In the genomic region with DNA sequence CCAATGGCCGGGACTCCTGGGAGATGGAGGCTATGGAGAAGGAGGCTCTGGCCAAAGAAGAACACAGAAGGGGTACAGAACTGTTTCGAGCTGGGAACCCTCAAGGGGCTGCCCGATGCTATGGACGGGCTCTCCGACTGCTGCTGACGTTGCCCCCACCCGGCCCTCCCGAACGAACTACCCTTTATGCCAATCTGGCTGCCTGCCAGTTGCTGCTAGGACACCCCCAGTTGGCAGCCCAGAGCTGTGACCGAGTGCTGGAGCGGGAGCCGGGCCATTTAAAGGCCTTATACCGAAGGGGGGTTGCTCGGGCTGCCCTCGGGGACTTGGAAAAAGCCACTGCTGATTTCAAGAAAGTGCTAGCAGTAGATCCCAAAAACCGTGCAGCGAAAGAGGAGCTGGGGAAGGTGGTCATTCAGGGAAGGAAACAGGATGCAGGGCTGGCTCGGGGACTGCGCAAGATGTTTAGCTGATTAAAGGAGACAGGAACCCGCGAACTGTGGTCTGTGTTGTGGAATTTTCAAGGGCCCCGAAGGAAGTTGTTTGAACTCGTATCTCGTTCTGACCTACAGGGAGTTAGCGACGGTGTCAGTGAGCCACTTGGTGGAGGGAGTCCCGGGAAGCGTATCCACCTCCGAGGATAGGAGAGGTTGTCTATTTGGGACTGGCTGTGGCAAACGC, we compare ENCODE assay signal across 7 mouse cellular contexts. TPM values are rescaled to one million over a fixed set of nuclear protein-coding genes. Genes with fewer than 3 reads are reported as not detected.
DNase-seq lines count a peak whose midpoint lies in the region; ATAC-seq and TF ChIP-seq lines count a peak whose summit lies in the region.

No protein-coding gene starts in this region.

- H3K4me1 ChIP-seq in kidney, embryonic 16.5 days (ENCODE audit: insufficient read depth, low read length): peaks cover 28% of the 10 kb centered on the region
- H3K4me1 ChIP-seq in forebrain, postnatal 0 days (ENCODE audit: insufficient read depth): peaks cover 17% of the 10 kb centered on the region
- peaks cover 20% of the 10 kb centered on the region for H3K4me1 ChIP-seq in midbrain, embryonic 14.5 days (ENCODE audit: control insufficient read depth, insufficient read depth, low read length)

- no peak for TF ChIP-seq CTCF in forebrain, postnatal 0 days (IDR thresholded peaks at IDR 0.05; ENCODE audit: low read depth)

- H3K9me3 ChIP-seq in kidney, embryonic 16.5 days (ENCODE audit: low read length): no peaks in the 10 kb centered on the region
- no peaks in the 10 kb centered on the region for H3K9me3 ChIP-seq in forebrain, postnatal 0 days (ENCODE audit: low read length)
- no peaks in the 10 kb centered on the region for H3K9me3 ChIP-seq in midbrain, embryonic 14.5 days (ENCODE audit: control insufficient read depth, low read length)

- no peak overlapping the region for H3K27ac ChIP-seq in kidney, embryonic 16.5 days (ENCODE audit: low read length)
- no peak overlapping the region for H3K27ac ChIP-seq in forebrain, postnatal 0 days (ENCODE audit: low read depth, low read length)
- no peak overlapping the region for H3K27ac ChIP-seq in midbrain, embryonic 14.5 days (replicated peaks; ENCODE audit: low read depth, low read length)

- no peak overlapping the region for H3K4me3 ChIP-seq in kidney, embryonic 16.5 days (ENCODE audit: low read length)
- no peak overlapping the region for H3K4me3 ChIP-seq in forebrain, postnatal 0 days (ENCODE audit: low read depth, low read length)
- no peak overlapping the region for H3K4me3 ChIP-seq in midbrain, embryonic 14.5 days (replicated peaks; ENCODE audit: low read depth, low read length)

- peaks cover 16% of the 10 kb centered on the region for H3K36me3 ChIP-seq in kidney, embryonic 16.5 days (ENCODE audit: insufficient read depth, low read length)
- peaks cover 24% of the 10 kb centered on the region for H3K36me3 ChIP-seq in forebrain, postnatal 0 days (ENCODE audit: insufficient read depth)
- peaks cover 26% of the 10 kb centered on the region for H3K36me3 ChIP-seq in midbrain, embryonic 14.5 days (ENCODE audit: control insufficient read depth, insufficient read depth, low read length)

- no peaks in the 10 kb centered on the region for H3K27me3 ChIP-seq in kidney, embryonic 16.5 days (ENCODE audit: insufficient read depth, low read length)
- no peaks in the 10 kb centered on the region for H3K27me3 ChIP-seq in forebrain, postnatal 0 days (ENCODE audit: insufficient read depth, low read length)
- H3K27me3 ChIP-seq in midbrain, embryonic 14.5 days (ENCODE audit: control insufficient read depth, insufficient read depth, low read length): no peaks in the 10 kb centered on the region

- peak overlapping the region; percentile 76 for H3K4me2 ChIP-seq in kidney, embryonic 16.5 days (replicated peaks; ENCODE audit: low read depth, low read length)
- 0 out of 2 replicates have a peak overlapping the region, but pooled peaks have one; percentile 33 for H3K4me2 ChIP-seq in forebrain, postnatal 0 days (ENCODE audit: low read depth)
- H3K4me2 ChIP-seq in midbrain, embryonic 14.5 days (ENCODE audit: low read length): peak overlapping the region; percentile 70

- H3K9ac ChIP-seq in kidney, embryonic 16.5 days (replicated peaks; ENCODE audit: low read length): no peak overlapping the region
- H3K9ac ChIP-seq in forebrain, postnatal 0 days: no peak overlapping the region
- H3K9ac ChIP-seq in midbrain, embryonic 14.5 days (replicated peaks; ENCODE audit: low read length): no peak overlapping the region

- ATAC-seq in kidney, embryonic 16.5 days (ENCODE audit: low FRiP score, low TSS enrichment): no peak
- no peak for ATAC-seq in forebrain, postnatal 0 days
- ATAC-seq in midbrain, embryonic 14.5 days (ENCODE audit: low FRiP score, low TSS enrichment): no peak

- no peak for DNase-seq in kidney, adult 11 months
- peak; percentile 77 for DNase-seq in cerebellum, adult 9-10 months
- no peak for DNase-seq in forebrain, postnatal 0 days
- no peak for DNase-seq in midbrain, embryonic 14.5 days
- no peak for DNase-seq in right cerebral cortex, adult 2 months (ENCODE audit: low spot score in 2 of 2)
- DNase-seq in urinary bladder, postnatal 4 days (ENCODE audit: low spot score in 2 of 2): no peak

- 89% methylated on average over 30 of the region's 30 CpGs for WGBS in kidney, embryonic 16.5 days
- 86% methylated on average over 30 of the region's 30 CpGs for WGBS in forebrain, postnatal 0 days
- WGBS in midbrain, embryonic 14.5 days: 91% methylated on average over 30 of the region's 30 CpGs

RNA-seq across cellular contexts. Expression of a gene that starts 1.0 kb away (rescaled TPM):
- 103 and 106 TPM in 2 replicates for polyA plus RNA-seq in kidney, embryonic 16.5 days (2015; fragmentation: Nextera tagmentation; extraction: Ambion mirVana)
- 39.9 and 43.7 TPM in 2 replicates for total RNA-seq in forebrain, postnatal 0 days (2014; rRNA removed)
- 86.1 and 86.4 TPM in 2 replicates for polyA plus RNA-seq in forebrain, postnatal 0 days (2015; fragmentation: Nextera tagmentation; extraction: Ambion mirVana)
- 97.1 TPM in 2 replicates for polyA plus RNA-seq in midbrain, embryonic 14.5 days (2014; fragmentation: Nextera tagmentation; extraction: Ambion mirVana)

RNA-seq across cellular contexts. Expression of a gene that starts 1.4 kb away (rescaled TPM):
- 17.5 and 17.7 TPM in 2 replicates for polyA plus RNA-seq in kidney, embryonic 16.5 days (2015; fragmentation: Nextera tagmentation; extraction: Ambion mirVana)
- 9.6 and 19.9 TPM in 2 replicates for total RNA-seq in forebrain, postnatal 0 days (2014; rRNA removed)
- polyA plus RNA-seq in forebrain, postnatal 0 days (2015; fragmentation: Nextera tagmentation; extraction: Ambion mirVana): 8.2 and 11.4 TPM in 2 replicates
- polyA plus RNA-seq in midbrain, embryonic 14.5 days (2014; fragmentation: Nextera tagmentation; extraction: Ambion mirVana): 11.2 and 14.5 TPM in 2 replicates

RNA-seq across cellular contexts. Expression of a gene that starts 16.6 kb away (rescaled TPM):
- polyA plus RNA-seq in kidney, embryonic 16.5 days (2015; fragmentation: Nextera tagmentation; extraction: Ambion mirVana): 0.23 and 0.29 TPM in 2 replicates
- total RNA-seq in forebrain, postnatal 0 days (2014; rRNA removed): 7.8 and 11.4 TPM in 2 replicates
- polyA plus RNA-seq in forebrain, postnatal 0 days (2015; fragmentation: Nextera tagmentation; extraction: Ambion mirVana): 12.2 and 15.1 TPM in 2 replicates
- 12.4 and 13.6 TPM in 2 replicates for polyA plus RNA-seq in midbrain, embryonic 14.5 days (2014; fragmentation: Nextera tagmentation; extraction: Ambion mirVana)

RNA-seq across cellular contexts. Expression of a gene that starts 17.7 kb away (rescaled TPM):
- 47.3 and 53.7 TPM in 2 replicates for polyA plus RNA-seq in kidney, embryonic 16.5 days (2015; fragmentation: Nextera tagmentation; extraction: Ambion mirVana)
- total RNA-seq in forebrain, postnatal 0 days (2014; rRNA removed): 24.2 and 27.2 TPM in 2 replicates
- 17.6 and 20.2 TPM in 2 replicates for polyA plus RNA-seq in forebrain, postnatal 0 days (2015; fragmentation: Nextera tagmentation; extraction: Ambion mirVana)
- polyA plus RNA-seq in midbrain, embryonic 14.5 days (2014; fragmentation: Nextera tagmentation; extraction: Ambion mirVana): 23.4 and 25.5 TPM in 2 replicates

RNA-seq across cellular contexts. Expression of a gene that starts 24.4 kb away (rescaled TPM):
- polyA plus RNA-seq in kidney, embryonic 16.5 days (2015; fragmentation: Nextera tagmentation; extraction: Ambion mirVana): 0.51 and 0.52 TPM in 2 replicates
- total RNA-seq in forebrain, postnatal 0 days (2014; rRNA removed): 1.0 and 1.7 TPM in 2 replicates
- 0.08 and 0.16 TPM in 2 replicates for polyA plus RNA-seq in forebrain, postnatal 0 days (2015; fragmentation: Nextera tagmentation; extraction: Ambion mirVana)
- 0.13 and 0.24 TPM in 2 replicates for polyA plus RNA-seq in midbrain, embryonic 14.5 days (2014; fragmentation: Nextera tagmentation; extraction: Ambion mirVana)

Comparison
In these comparisons a context has a peak if more than half of its experiments do, and no peak if none do; other contexts are left out.
1. RNA of a gene that starts 16.6 kb away (polyA plus RNA-seq): 12.2 to 15.1 TPM in forebrain, postnatal 0 days and 12.4 to 13.6 TPM in midbrain, embryonic 14.5 days; 0.23 to 0.29 TPM in kidney, embryonic 16.5 days; every median in the first group is over 10 times any median in the second.
2. Peak in every context shown above with its lines, with median percentiles within 50 percentile points of each other: H3K4me2 ChIP-seq.